Mouse (Mus musculus) CH12.LX (cell line): ENCODE data around the gene Gm20388. TPM values are rescaled to one million over a fixed set of nuclear protein-coding genes. Genes with fewer than 3 reads are reported as not detected.

Experiments
- DNase-seq: peaks from one replicate; pipeline ENCODE4 v3.0.0-alpha.2; 2013; ENCODE audit errors: extremely low read depth
- H3K27ac ChIP-seq: 2 replicates; pipeline ENCODE4 v1.5.1; 2012; ENCODE audit warnings: low read depth, mild to moderate bottlenecking, control low read depth, moderate library complexity; ENCODE audit not compliant: insufficient read depth
- H3K27me3 ChIP-seq: replicated peaks from 2 replicates; pipeline ENCODE3; 2012; ENCODE audit warnings: inconsistent platforms
- H3K36me3 ChIP-seq, 2 experiments: replicated peaks in 1 of 2; 2 replicates each; pipeline versions ENCODE3 to v1.6.1; 2012; ENCODE audit warnings: inconsistent platforms in 1 of 2, low read length in 1 of 2, mild to moderate bottlenecking in 1 of 2, mixed read lengths in 1 of 2, moderate library complexity in 1 of 2; ENCODE audit not compliant: control insufficient read depth in 1 of 2, insufficient read depth in 1 of 2
- H3K4me1 ChIP-seq, 2 experiments: 2 replicates each; pipeline ENCODE4 v1.6.1; 2012; ENCODE audit warnings: inconsistent platforms in 1 of 2, moderate library complexity in 1 of 2; ENCODE audit not compliant: insufficient read depth in 2 of 2, control insufficient read depth in 1 of 2
- H3K4me2 ChIP-seq: 2 replicates; pipeline ENCODE4 v1.6.1; 2012; ENCODE audit warnings: low read depth, mild to moderate bottlenecking, control low read depth; ENCODE audit not compliant: poor library complexity, insufficient read depth, severe bottlenecking
- H3K4me3 ChIP-seq, 3 experiments: fragments of 150-350 bp in 1 of 3; sonication (generic) in 1 of 3; replicated peaks in 1 of 3; 2 replicates each; pipeline versions ENCODE3 to v1.5.1; 2011 to 2012; ENCODE audit warnings: low read depth in 2 of 3, low read length in 2 of 3, mild to moderate bottlenecking in 2 of 3, moderate library complexity in 2 of 3, control low read depth in 1 of 3, improper control_type of control experiment in 1 of 3, inconsistent platforms in 1 of 3, mixed read lengths in 1 of 3; ENCODE audit not compliant: poor library complexity in 1 of 3
- H3K79me2 ChIP-seq: replicated peaks from 2 replicates; pipeline ENCODE4 v1.6.1; 2012; ENCODE audit warnings: mild to moderate bottlenecking, moderate library complexity; ENCODE audit not compliant: control insufficient read depth, poor library complexity, insufficient read depth, severe bottlenecking; ENCODE audit errors: extremely low read depth
- H3K9ac ChIP-seq: 2 replicates; pipeline ENCODE4 v1.6.1; 2012; ENCODE audit warnings: low read depth, mild to moderate bottlenecking, control low read depth, moderate library complexity; ENCODE audit not compliant: insufficient read depth
- H3K9me3 ChIP-seq: replicated peaks from 2 replicates; pipeline ENCODE3; 2012; ENCODE audit warnings: low read length, inconsistent platforms, mixed read lengths
- BHLHE40 ChIP-seq: IDR thresholded peaks from 2 replicates; pipeline ENCODE4 v1.6.1; 2011; ENCODE audit warnings: mild to moderate bottlenecking, low read depth, low read length, improper control_type of control experiment
- CHD1 ChIP-seq: IDR thresholded peaks from 2 replicates; pipeline ENCODE4 v1.6.1; 2012; ENCODE audit warnings: low read depth, low read length, improper control_type of control experiment, inconsistent platforms
- CHD2 ChIP-seq: IDR thresholded peaks from 2 replicates; pipeline ENCODE4 v1.6.1; 2011; ENCODE audit warnings: low read length, improper control_type of control experiment
- CTCF ChIP-seq, 2 experiments: IDR thresholded peaks in 1 of 2; conservative IDR thresholded peaks in 1 of 2; 2 replicates each; pipeline ENCODE4 v1.5.1; 2011 to 2012; ENCODE audit warnings: low read depth in 2 of 2, low read length in 2 of 2, improper control_type of control experiment in 1 of 2, inconsistent platforms in 1 of 2, mild to moderate bottlenecking in 1 of 2, moderate library complexity in 1 of 2
- E2F4 ChIP-seq: IDR thresholded peaks from 2 replicates; pipeline ENCODE4 v1.6.1; 2011; ENCODE audit warnings: low read depth, low read length, improper control_type of control experiment; ENCODE audit not compliant: insufficient replicate concordance
- ELF1 ChIP-seq: IDR thresholded peaks from 2 replicates; pipeline ENCODE4 v1.6.1; 2014; ENCODE audit warnings: low read depth, mild to moderate bottlenecking, inconsistent platforms, low read length, improper control_type of control experiment
- EP300 ChIP-seq: IDR thresholded peaks from 2 replicates; pipeline ENCODE4 v1.6.1; 2011; ENCODE audit warnings: low read length, improper control_type of control experiment
- JUND ChIP-seq: conservative IDR thresholded peaks from 2 replicates; pipeline ENCODE4 v1.6.1; 2011; ENCODE audit warnings: low read depth, low read length, improper control_type of control experiment
- KAT2A ChIP-seq: IDR thresholded peaks from 2 replicates; pipeline ENCODE4 v1.6.1; 2012; ENCODE audit warnings: low read length, improper control_type of control experiment, inconsistent platforms; ENCODE audit not compliant: insufficient replicate concordance
- MAZ ChIP-seq: IDR thresholded peaks from 2 replicates; pipeline ENCODE4 v1.6.1; 2012; ENCODE audit warnings: low read depth, mild to moderate bottlenecking, inconsistent platforms, low read length, improper control_type of control experiment, moderate library complexity
- MXI1 ChIP-seq: IDR thresholded peaks from 2 replicates; pipeline ENCODE4 v1.6.1; 2011; ENCODE audit warnings: mild to moderate bottlenecking, low read depth, low read length, improper control_type of control experiment
- NELFE ChIP-seq: IDR thresholded peaks from 2 replicates; pipeline ENCODE4 v1.6.1; 2011; ENCODE audit warnings: low read depth, low read length, improper control_type of control experiment
- NRF1 ChIP-seq: IDR thresholded peaks from 2 replicates; pipeline ENCODE4 v1.6.1; 2014; ENCODE audit warnings: low read depth, mild to moderate bottlenecking, inconsistent platforms, low read length, improper control_type of control experiment, moderate library complexity
- PAX5 ChIP-seq: IDR thresholded peaks from 2 replicates; pipeline ENCODE4 v1.6.1; 2012; ENCODE audit warnings: low read length, inconsistent platforms, mixed read lengths
- POLR2AphosphoS2 ChIP-seq: IDR thresholded peaks from 2 replicates; pipeline ENCODE4 v1.6.1; 2011; ENCODE audit warnings: low read depth, low read length, improper control_type of control experiment
- RAD21 ChIP-seq: IDR thresholded peaks from 2 replicates; pipeline ENCODE4 v1.6.1; 2011; ENCODE audit warnings: low read depth, mild to moderate bottlenecking, low read length, improper control_type of control experiment, moderate library complexity
- SMC3 ChIP-seq: IDR thresholded peaks from 2 replicates; pipeline ENCODE4 v1.6.1; 2011; ENCODE audit warnings: low read depth, low read length, improper control_type of control experiment
- TBP ChIP-seq: conservative IDR thresholded peaks from 2 replicates; pipeline ENCODE4 v1.6.1; 2011; ENCODE audit warnings: low read depth, low read length, improper control_type of control experiment
- TCF12 ChIP-seq: IDR thresholded peaks from 2 replicates; pipeline ENCODE4 v1.6.1; 2014; ENCODE audit warnings: low read depth, mild to moderate bottlenecking, inconsistent platforms, low read length, improper control_type of control experiment
- USF2 ChIP-seq: conservative IDR thresholded peaks from 2 replicates; pipeline ENCODE4 v1.6.1; 2011; ENCODE audit warnings: low read depth, low read length, improper control_type of control experiment
- ZNF384 ChIP-seq: IDR thresholded peaks from 2 replicates; pipeline ENCODE4 v1.6.1; 2012; ENCODE audit warnings: low read depth, low read length, improper control_type of control experiment, inconsistent platforms
- dilution Hi-C: fragments of 300-500 bp; cut with MboI; formaldehyde crosslinking; loops from 2 replicates; pipeline ENCODE4 v1.14.3; 2020; ENCODE audit warnings: low sequenced_read_pairs; ENCODE audit not compliant: extremely low pct_unique_long_range_greater_than_20kb, extremely low pct_ligation_motif_present
- in situ Hi-C: fragments of 300-500 bp; cut with MboI; formaldehyde crosslinking; loops from 3 replicates; pipeline ENCODE4 v1.14.3; 2019; ENCODE audit warnings: low sequenced_read_pairs, low pct_ligation_motif_present, low pct_unique_long_range_greater_than_20kb, mixed read lengths
- polyA plus RNA-seq: library from polyadenylated mRNA; unstranded; fragments of >175 nt; gene quantifications from 2 replicates; pipeline ENCODE4 v1.2.1, GENCODE M21; 2012; ENCODE audit warnings: low read depth; ENCODE audit not compliant: insufficient read length
- total RNA-seq, 2 experiments: library from RNA; depleted of rRNA; stranded (reverse); fragments of 300-350 nt in 1 of 2; fragments of >200 nt in 1 of 2; gene quantifications; 2 replicates each; pipeline ENCODE4 v1.2.3; 2012 to 2014

Gm20388 gene
- total and polyA plus RNA-seq, 3 experiments: 14.8 to 26.3 (median 22.2) TPM

GRCm38 (mm10) chr8:121717982-121718425, 1807.4 kb downstream of the Gm20388 start:
- DNase-seq: peak; percentile 75
- in situ Hi-C loops: loop anchor here (10.0 kb wide), 1 partner anchor 217 kb away; no protein-coding TSS in a partner anchor
- no peak overlapping the region for H3K4me3 ChIP-seq
- no peaks in the 10 kb centered on the region for H3K79me2 ChIP-seq
- no peak for TF ChIP-seq MAZ
- peak; percentile 94 for TF ChIP-seq NRF1
- TF ChIP-seq TCF12: peak; percentile 33; the same call in 1 of the 2 replicates
- TF ChIP-seq JUND: no peak
- TF ChIP-seq E2F4: no peak
- TF ChIP-seq CHD2: no peak
- peak; percentile 70 for TF ChIP-seq SMC3
- TF ChIP-seq ELF1: no peak
- TF ChIP-seq ZNF384: no peak
- TF ChIP-seq EP300: no peak
- TF ChIP-seq NELFE: peak; percentile 24; the same call in 1 of the 2 replicates
- peak; percentile 89 for TF ChIP-seq RAD21
- peak; percentile 54 to 88 for TF ChIP-seq CTCF (conservative IDR thresholded peaks at IDR 0.05 in 1 of 2, IDR thresholded peaks at IDR 0.05 in 1 of 2; ENCODE audit: low read depth in 2 of 2, low read length in 2 of 2)
- no peak for TF ChIP-seq POLR2AphosphoS2
- no peak overlapping the region for H3K27ac ChIP-seq
- dilution Hi-C loops: no loop called here
- H3K4me2 ChIP-seq: no peak overlapping the region
- no peaks in the 10 kb centered on the region for H3K36me3 ChIP-seq
- H3K27me3 ChIP-seq: peaks cover 91% of the 10 kb centered on the region
- no peak overlapping the region for H3K9ac ChIP-seq
- H3K9me3 ChIP-seq: no peaks in the 10 kb centered on the region
- peaks cover 2 to 4% of the 10 kb centered on the region in 2 experiments; a peak in 2 of 4 replicates for H3K4me1 ChIP-seq

- Histone ChIP-seq H3K4me3 (no peak overlapping the region), H3K27ac (no peak overlapping the region), H3K9me3 (no peaks in the 10 kb centered on the region), H3K27me3 (peaks cover 91% of the 10 kb centered on the region), H3K9ac (no peak overlapping the region), H3K4me1 (peaks cover 3 to 4% of the 10 kb centered on the region in 2 experiments; a peak in 3 of 4 replicates), H3K79me2 (no peaks in the 10 kb centered on the region), H3K36me3 (no peaks in the 10 kb centered on the region), H3K4me2 (no peak overlapping the region)
- no peak for DNase-seq
- TF ChIP-seq TBP: no peak
- no peak for TF ChIP-seq PAX5
- TF ChIP-seq MXI1: no peak
- no peak for TF ChIP-seq ZNF384
- TF ChIP-seq BHLHE40: no peak
- TF ChIP-seq MAZ: no peak
- no peak for TF ChIP-seq USF2
- TF ChIP-seq CHD1: no peak
- TF ChIP-seq ELF1: no peak
- TF ChIP-seq KAT2A: no peak
- dilution Hi-C loops: no loop called here
- in situ Hi-C loops: loop anchor here (10.0 kb wide), 1 partner anchor 216 kb away; no protein-coding TSS in a partner anchor
These were observed 1808.3 kb downstream of the Gm20388 start for GRCm38 (mm10) chr8:121718925-121719324.
